Mouse (Mus musculus) adrenal gland, adult 8-10 months (tissue): ENCODE results near the gene Aldh2. TPM values are rescaled to one million over a fixed set of nuclear protein-coding genes. Genes with fewer than 3 reads are reported as not detected.
A peak's percentile ranks its signal among the peaks of the same experiment; 100 is the strongest.
"Not testable (repeated sequence)": the region's sequence is repeated elsewhere in the genome, so short reads cannot be mapped to it uniquely, and the experiment has no call there.

Source experiments
- DNase-seq: peaks from one replicate; pipeline ENCODE4 v3.0.0; 2022
- total RNA-seq, 4 experiments: library from RNA; stranded (reverse); gene quantifications; 2 replicates each; pipeline ENCODE4 v1.2.4; 2022

Aldh2 gene
- total RNA-seq, 4 experiments from 2014 or later: 881 to 2,723 (median 1,517) TPM

- DNase-seq: no peak
These were observed 47.1 kb downstream of the Aldh2 start for GRCm38 (mm10) chr5:121546530-121546895.

GRCm38 (mm10) chr5:121545793-121546529 is 47.7 kb downstream of the Aldh2 start, which contains the start of gene Mapkapk5:
Gene Mapkapk5 (minus strand): TSS chr5:121545905.
- peak; percentile 93 for DNase-seq

- no peak for DNase-seq
These were observed 48.5 kb downstream of the Aldh2 start, which contains the start of the genes Adam1a and Gm42878 for GRCm38 (mm10) chr5:121544910-121545792. Gene Adam1a (minus strand): TSS chr5:121545482. Gene Gm42878 (minus strand): TSS chr5:121545482.

- no peak for DNase-seq
These were observed 50.3 kb downstream of the Aldh2 start for GRCm38 (mm10) chr5:121543370-121543769.

GRCm38 (mm10) chr5:121541235-121541634 is 52.4 kb downstream of the Aldh2 start:
- DNase-seq: no peak

GRCm38 (mm10) chr5:121540066-121540465 is 53.6 kb downstream of the Aldh2 start:
- DNase-seq: no peak

GRCm38 (mm10) chr5:121537588-121537987 is 56.0 kb downstream of the Aldh2 start:
- DNase-seq: no peak

GRCm38 (mm10) chr5:121536921-121537555 is 56.6 kb downstream of the Aldh2 start:
- no peak for DNase-seq

- DNase-seq: no peak
These were observed 58.5 kb downstream of the Aldh2 start for GRCm38 (mm10) chr5:121535116-121535515.

- DNase-seq: no peak
These were observed 59.1 kb downstream of the Aldh2 start for GRCm38 (mm10) chr5:121534521-121534920.

GRCm38 (mm10) chr5:121526961-121527360 is 66.7 kb downstream of the Aldh2 start:
- peak; percentile 36 for DNase-seq

GRCm38 (mm10) chr5:121526526-121526925 is 67.1 kb downstream of the Aldh2 start:
- DNase-seq: peak; percentile 29

- DNase-seq: no peak
These were observed 67.7 kb downstream of the Aldh2 start for GRCm38 (mm10) chr5:121525774-121526450.

- not testable (repeated sequence) for DNase-seq
These were observed 73.9 kb downstream of the Aldh2 start for GRCm38 (mm10) chr5:121519758-121520157.

- no peak for DNase-seq
These were observed 74.6 kb downstream of the Aldh2 start for GRCm38 (mm10) chr5:121518983-121519382.

Other genes with a start within 250 kb of the Aldh2 start
- 10 to 100 TPM; 37.0 to 67.7 (median 52.0) TPM for gene Trafd1, start 208.2 kb downstream of the Aldh2 start, total RNA-seq
- 10 to 100 TPM; 33.4 to 40.0 (median 35.9) TPM for gene Naa25, start 195.9 kb downstream of the Aldh2 start, total RNA-seq
- 1 to 10 TPM; 3.2 to 7.3 (median 4.5) TPM for gene Tmem116, start 141.9 kb downstream of the Aldh2 start, total RNA-seq
- 100 to 1,000 TPM; 105 to 121 (median 115) TPM for gene Erp29, start 141.3 kb downstream of the Aldh2 start, total RNA-seq
- gene Adam1b, start 90.4 kb downstream of the Aldh2 start, total RNA-seq: under 1 TPM in 2 of 4 experiments, not detected in 2; 0.12 to 0.16 TPM
- gene Adam1a, start 48.3 kb downstream of the Aldh2 start, total RNA-seq: 10 to 100 TPM in 2 of 4 experiments, 1 to 10 TPM in 2; 4.6 to 15.8 (median 9.0) TPM
- not detected for gene Gm42878, start 48.3 kb downstream of the Aldh2 start, total RNA-seq
- gene Mapkapk5, start 47.9 kb downstream of the Aldh2 start, total RNA-seq: 10 to 100 TPM; 59.5 to 85.2 (median 79.4) TPM
- gene Acad12, start 25.1 kb upstream of the Aldh2 start, total RNA-seq: 10 to 100 TPM; 20.1 to 26.0 (median 22.8) TPM
- 10 to 100 TPM; 24.7 to 29.8 (median 28.3) TPM for gene Acad10, start 66.7 kb upstream of the Aldh2 start, total RNA-seq
- gene Brap, start 66.7 kb upstream of the Aldh2 start, total RNA-seq: 10 to 100 TPM; 50.2 to 66.2 (median 58.5) TPM
- gene Atxn2, start 117.5 kb upstream of the Aldh2 start, total RNA-seq: 100 to 1,000 TPM; 177 to 211 (median 197) TPM
- gene Sh2b3, start 243.8 kb upstream of the Aldh2 start, total RNA-seq: 10 to 100 TPM; 34.5 to 37.3 (median 36.0) TPM